Mouse (Mus musculus): Measurements from ENCODE around the gene Spint5. TPM values are rescaled to one million over a fixed set of nuclear protein-coding genes. Genes with fewer than 3 reads are reported as not detected.
"Not testable (repeated sequence)": the region's sequence is repeated elsewhere in the genome, so short reads cannot be mapped to it uniquely, and the experiment has no call there.

Gene Spint5
- total and polyA plus RNA-seq, 3 experiments, result not detected

DNA sequence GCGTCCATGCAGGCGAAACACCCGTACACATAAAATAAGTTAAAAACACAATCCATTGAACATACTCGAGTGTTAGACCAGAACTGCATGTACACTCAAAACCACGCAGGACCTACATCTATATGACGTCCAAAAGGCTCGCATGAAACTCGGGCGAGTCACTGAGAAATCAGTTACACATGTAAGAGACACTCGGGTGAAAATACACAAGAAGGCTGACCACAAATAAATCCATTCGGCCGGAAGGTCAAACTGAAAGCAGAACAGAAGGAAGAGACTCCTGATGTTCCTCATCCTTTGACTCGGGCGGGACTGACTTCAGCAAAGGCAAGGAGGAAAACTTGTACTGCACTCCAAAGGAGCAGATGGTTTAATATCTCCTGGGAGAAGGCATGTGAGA lies 9.1 kb upstream of the Spint5 start:
- Histone ChIP-seq H3K4me3 (ENCODE audit: control insufficient read depth in 1 of 2, insufficient read depth in 1 of 2, low read depth in 2 of 2, low read length in 2 of 2) (no peak overlapping the region), H3K4me1 (ENCODE audit: control insufficient read depth in 1 of 2, insufficient read depth in 2 of 2, low read length in 2 of 2) (no peaks in the 10 kb centered on the region), H3K9me3 (replicated peaks; ENCODE audit: insufficient read depth, low read length) (no peaks in the 10 kb centered on the region), H3K79me2 (ENCODE audit: control insufficient read depth, insufficient read depth, low read length, poor library complexity) (no peaks in the 10 kb centered on the region), H3K36me3 (ENCODE audit: control insufficient read depth in 1 of 2, insufficient read depth in 2 of 2, low read length in 2 of 2) (no peaks in the 10 kb centered on the region), H3K27me3 (ENCODE audit: control insufficient read depth in 1 of 2, insufficient read depth in 2 of 2, low read length in 2 of 2) (peaks cover 3 to 9% of the 10 kb centered on the region in 2 experiments; a peak in 3 of 4 replicates), H3K27ac (ENCODE audit: control insufficient read depth, low read depth, low read length) (no peak overlapping the region), H3K9ac (ENCODE audit: control insufficient read depth, low read depth, low read length, poor library complexity, severe bottlenecking) (no peak overlapping the region)
- no peak for DNase-seq (ENCODE audit: low read depth, low spot score)
- TF ChIP-seq USF1 (IDR thresholded peaks at IDR 0.05; ENCODE audit: low read depth, low read length) (no peak), TAL1 (IDR thresholded peaks at IDR 0.05; ENCODE audit: low read length) (no peak)

DNA sequence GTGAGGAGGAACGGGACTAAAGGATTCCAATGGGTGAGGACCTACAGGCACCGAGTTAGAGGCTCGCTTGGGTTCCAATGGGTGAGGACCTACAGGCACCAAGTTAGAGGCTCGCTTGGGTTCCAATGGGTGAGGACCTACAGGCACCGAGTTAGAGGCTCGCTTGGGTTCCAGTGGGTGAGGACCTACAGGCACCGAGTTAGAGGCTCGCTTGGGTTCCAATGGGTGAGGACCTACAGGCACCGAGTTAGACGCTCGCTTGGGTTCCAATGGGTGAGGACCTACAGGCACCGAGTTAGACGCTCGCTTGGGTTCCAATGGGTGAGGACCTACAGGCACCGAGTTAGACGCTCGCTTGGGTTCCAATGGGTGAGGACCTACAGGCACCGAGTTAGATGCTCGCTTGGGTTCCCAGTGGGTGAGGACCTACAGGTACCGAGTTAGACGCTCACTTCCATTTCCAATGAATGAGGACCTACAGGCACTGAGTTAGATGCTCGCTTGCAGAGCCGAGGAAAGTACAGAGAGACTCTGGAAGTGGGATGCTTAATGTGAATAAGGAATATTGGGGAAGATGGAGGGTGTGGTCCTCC lies 1.2 kb downstream of the Spint5 start:
- DNase-seq (ENCODE audit: low read depth, low spot score); H3K27ac ChIP-seq (ENCODE audit: control insufficient read depth, low read depth, low read length); H3K9me3 ChIP-seq (replicated peaks; ENCODE audit: insufficient read depth, low read length); H3K36me3 ChIP-seq (ENCODE audit: control insufficient read depth in 1 of 2, insufficient read depth in 2 of 2, low read length in 2 of 2); H3K9ac ChIP-seq (ENCODE audit: control insufficient read depth, low read depth, low read length, poor library complexity, severe bottlenecking); H3K4me1 ChIP-seq (ENCODE audit: control insufficient read depth in 1 of 2, insufficient read depth in 2 of 2, low read length in 2 of 2); H3K79me2 ChIP-seq (ENCODE audit: control insufficient read depth, insufficient read depth, low read length, poor library complexity); H3K4me3 ChIP-seq (ENCODE audit: control insufficient read depth in 1 of 2, insufficient read depth in 1 of 2, low read depth in 2 of 2, low read length in 2 of 2); H3K27me3 ChIP-seq (ENCODE audit: control insufficient read depth in 1 of 2, insufficient read depth in 2 of 2, low read length in 2 of 2): not testable (repeated sequence)

DNA sequence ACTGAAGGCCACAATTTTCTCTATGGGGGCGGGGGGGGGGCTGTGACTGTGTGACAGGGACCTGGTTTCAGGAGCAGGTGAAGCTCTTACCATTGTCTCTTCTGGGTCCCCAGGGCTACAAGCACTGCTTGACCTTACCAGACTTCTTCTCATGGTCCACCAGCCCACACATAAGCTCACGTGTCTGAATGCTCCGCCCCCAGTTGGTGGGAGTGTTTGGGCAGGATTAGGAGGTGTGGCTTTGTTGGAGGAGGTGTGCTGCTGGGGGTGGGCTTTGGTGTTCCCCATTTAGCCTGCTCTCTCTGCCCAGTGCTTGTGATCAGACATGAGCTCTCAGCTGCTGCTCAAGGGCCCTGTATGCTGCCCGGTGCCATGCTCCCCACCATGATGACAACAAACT lies 8.2 kb downstream of the Spint5 start:
- H3K9me3 ChIP-seq (replicated peaks; ENCODE audit: insufficient read depth, low read length), result no peaks in the 10 kb centered on the region
- no peak for DNase-seq (ENCODE audit: low read depth, low spot score)

DNA sequence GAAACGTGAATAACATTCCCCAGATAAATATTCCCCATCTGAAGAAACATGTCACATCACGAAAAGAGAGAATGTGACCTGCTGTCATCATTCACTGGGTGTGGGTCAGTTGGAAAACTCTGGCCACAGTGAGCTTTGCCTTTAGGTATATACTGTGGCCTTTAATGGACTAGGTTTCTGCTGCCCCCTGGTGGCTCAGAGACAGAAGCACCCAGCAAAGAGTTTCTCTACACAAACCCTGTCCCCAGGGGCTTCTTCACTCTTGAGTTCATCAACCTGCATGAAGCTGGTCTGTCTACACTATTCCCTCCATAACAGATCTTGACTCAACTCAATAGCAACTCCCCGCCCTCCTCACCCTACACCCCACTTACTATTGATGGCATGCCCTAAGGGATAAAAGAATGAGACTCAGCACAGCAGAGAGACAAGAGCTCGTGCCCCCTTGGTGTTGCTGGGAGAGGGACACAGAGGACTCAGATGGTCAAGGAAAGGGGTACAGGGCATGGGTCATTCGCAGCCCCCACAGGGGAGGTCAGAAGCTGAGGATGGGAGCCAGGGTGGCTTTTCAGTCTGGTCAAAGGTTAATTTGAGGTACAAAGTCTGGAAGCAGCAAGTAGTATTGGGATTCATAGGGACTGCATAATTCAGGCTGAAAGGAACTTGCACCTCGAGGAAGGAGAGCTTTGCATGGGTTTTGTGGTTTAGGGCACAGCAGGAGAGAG lies 11.0 kb downstream of the Spint5 start:
- H3K4me1 ChIP-seq (ENCODE audit: control insufficient read depth in 1 of 2, insufficient read depth in 2 of 2, low read length in 2 of 2), result no peaks in the 10 kb centered on the region
- DNase-seq (ENCODE audit: low read depth, low spot score), result peak; percentile 64
- H3K9ac ChIP-seq (ENCODE audit: control insufficient read depth, low read depth, low read length, poor library complexity, severe bottlenecking), result no peak overlapping the region
- peaks cover 1 to 9% of the 10 kb centered on the region in 2 experiments; a peak in 3 of 4 replicates for H3K27me3 ChIP-seq (ENCODE audit: control insufficient read depth in 1 of 2, insufficient read depth in 2 of 2, low read length in 2 of 2)
- no peaks in the 10 kb centered on the region for H3K9me3 ChIP-seq (replicated peaks; ENCODE audit: insufficient read depth, low read length)
- H3K79me2 ChIP-seq (ENCODE audit: control insufficient read depth, insufficient read depth, low read length, poor library complexity), result no peaks in the 10 kb centered on the region
- H3K36me3 ChIP-seq (ENCODE audit: control insufficient read depth in 1 of 2, insufficient read depth in 2 of 2, low read length in 2 of 2), result no peaks in the 10 kb centered on the region
- no peak overlapping the region for H3K4me3 ChIP-seq (ENCODE audit: control insufficient read depth in 1 of 2, insufficient read depth in 1 of 2, low read depth in 2 of 2, low read length in 2 of 2)
- no peak overlapping the region for H3K27ac ChIP-seq (ENCODE audit: control insufficient read depth, low read depth, low read length)
- peak; percentile 44; the same call in 1 of the 2 replicates for TF ChIP-seq BHLHE40 (IDR thresholded peaks at IDR 0.05; ENCODE audit: borderline replicate concordance, low read depth, low read length)
- no peak for TF ChIP-seq TAL1 (IDR thresholded peaks at IDR 0.05; ENCODE audit: low read length)
- no peak for TF ChIP-seq TCF12 (IDR thresholded peaks at IDR 0.05; ENCODE audit: low read depth, low read length)
- TF ChIP-seq CHD1 (IDR thresholded peaks at IDR 0.05; ENCODE audit: low read depth, low read length), result no peak
- peak; percentile 97 for TF ChIP-seq SMC3 (IDR thresholded peaks at IDR 0.05; ENCODE audit: low read depth, low read length)
- no peak for TF ChIP-seq UBTF (IDR thresholded peaks at IDR 0.05; ENCODE audit: borderline replicate concordance, insufficient read depth, low read depth, low read length)
- TF ChIP-seq SIN3A (IDR thresholded peaks at IDR 0.05; ENCODE audit: low read length), result 0 out of 2 replicates have a peak, but pooled peaks have one; percentile 27
- TF ChIP-seq TBP (IDR thresholded peaks at IDR 0.05; ENCODE audit: low read depth, low read length), result no peak
- no peak for TF ChIP-seq USF1 (IDR thresholded peaks at IDR 0.05; ENCODE audit: low read depth, low read length)
- TF ChIP-seq RAD21 (IDR thresholded peaks at IDR 0.05; ENCODE audit: low read depth, low read length), result peak; percentile 93
- no peak for TF ChIP-seq MXI1 (IDR thresholded peaks at IDR 0.05; ENCODE audit: low read depth, low read length)
- no peak for TF ChIP-seq GATA1 (IDR thresholded peaks at IDR 0.05; ENCODE audit: low read depth, low read length)
- TF ChIP-seq CTCF (IDR thresholded peaks at IDR 0.05 in 2 of 3, conservative IDR thresholded peaks at IDR 0.05 in 1 of 3; ENCODE audit: control insufficient read depth in 1 of 3, insufficient read depth in 1 of 3, low read depth in 2 of 3, low read length in 3 of 3, poor library complexity in 1 of 3, severe bottlenecking in 1 of 3), result peak; percentile 77 to 95 (median 88)
- no peak for TF ChIP-seq NELFE (IDR thresholded peaks at IDR 0.05; ENCODE audit: low read depth, low read length)
- no peak for TF ChIP-seq POLR2AphosphoS2 (IDR thresholded peaks at IDR 0.05; ENCODE audit: low read length)
- TF ChIP-seq MAZ (IDR thresholded peaks at IDR 0.05; ENCODE audit: low read depth, low read length), result no peak

More for the DNA sequence above, 8.2 kb downstream of the Spint5 start:
- no peak overlapping the region for H3K9ac ChIP-seq (ENCODE audit: control insufficient read depth, low read depth, low read length, poor library complexity, severe bottlenecking)
- H3K27ac ChIP-seq (ENCODE audit: control insufficient read depth, low read depth, low read length), result no peak overlapping the region
- peaks cover 1 to 6% of the 10 kb centered on the region in 2 experiments; a peak in 2 of 4 replicates for H3K27me3 ChIP-seq (ENCODE audit: control insufficient read depth in 1 of 2, insufficient read depth in 2 of 2, low read length in 2 of 2)
- no peaks in the 10 kb centered on the region for H3K36me3 ChIP-seq (ENCODE audit: control insufficient read depth in 1 of 2, insufficient read depth in 2 of 2, low read length in 2 of 2)
- no peak for TF ChIP-seq GABPA (IDR thresholded peaks at IDR 0.05; ENCODE audit: low read depth, low read length)
- TF ChIP-seq POLR2AphosphoS5 (IDR thresholded peaks at IDR 0.05; ENCODE audit: borderline replicate concordance, low read depth, low read length), result no peak
- no peak for TF ChIP-seq SMC3 (IDR thresholded peaks at IDR 0.05; ENCODE audit: low read depth, low read length)
- no peak for TF ChIP-seq POLR2AphosphoS2 (IDR thresholded peaks at IDR 0.05; ENCODE audit: low read length)
- TF ChIP-seq TBP (IDR thresholded peaks at IDR 0.05; ENCODE audit: low read depth, low read length), result no peak
- no peak for TF ChIP-seq ZKSCAN1 (IDR thresholded peaks at IDR 0.05; ENCODE audit: low read depth, low read length)
- TF ChIP-seq NRF1 (IDR thresholded peaks at IDR 0.05; ENCODE audit: insufficient read depth, low read depth, low read length, poor library complexity, severe bottlenecking), result no peak
- no peak overlapping the region for H3K4me3 ChIP-seq (ENCODE audit: control insufficient read depth in 1 of 2, insufficient read depth in 1 of 2, low read depth in 2 of 2, low read length in 2 of 2)
- no peaks in the 10 kb centered on the region for H3K79me2 ChIP-seq (ENCODE audit: control insufficient read depth, insufficient read depth, low read length, poor library complexity)
- no peaks in the 10 kb centered on the region for H3K4me1 ChIP-seq (ENCODE audit: control insufficient read depth in 1 of 2, insufficient read depth in 2 of 2, low read length in 2 of 2)

Data from MEL (cell line).